Mouse (Mus musculus): Measurements from ENCODE around the gene March1.

GRCm38 (mm10) chr8:65812971-65813370 lies 195.3 kb downstream of the March1 start:
- TF ChIP-seq POLR2A (IDR thresholded peaks at IDR 0.05; ENCODE audit: extremely low read depth, insufficient read depth, low read length): no peak
- TF ChIP-seq CTCF (IDR thresholded peaks at IDR 0.05; ENCODE audit: low read depth, low read length): no peak

Measured in liver, adult 2 months (tissue).